In genomic region chr11:117342490-117342889, GRCm38 (mm10) we compare ENCODE assay signal across 6 mouse cellular contexts.
DNase-seq lines count a peak whose midpoint lies in the region; ATAC-seq and TF ChIP-seq lines count a peak whose summit lies in the region.
"Not testable (repeated sequence)": the region's sequence is repeated elsewhere in the genome, so short reads cannot be mapped to it uniquely, and the experiment has no call there.

No protein-coding gene starts in this region.

- TF ChIP-seq RAD21 in CH12.LX (IDR thresholded peaks at IDR 0.05; ENCODE audit: low read depth, low read length): not testable (repeated sequence)

- not testable (repeated sequence) for H3K9me3 ChIP-seq in CH12.LX (replicated peaks; ENCODE audit: low read length); ES-E14 (ENCODE audit: control insufficient read depth, insufficient read depth, low read depth, low read length); forebrain, embryonic 10.5 days; forebrain, embryonic 13.5 days (replicated peaks); hindbrain, embryonic 13.5 days

- 98% methylated on average over 6 of the region's 6 CpGs for WGBS in forebrain, embryonic 10.5 days
- 93% methylated on average over 6 of the region's 6 CpGs for WGBS in forebrain, embryonic 13.5 days
- 97% methylated on average over 6 of the region's 6 CpGs for WGBS in hindbrain, embryonic 13.5 days
- WGBS in liver, adult 2 months: 75% methylated on average over 6 of the region's 6 CpGs

- H3K27ac ChIP-seq in CH12.LX (ENCODE audit: insufficient read depth, low read depth); ES-E14 (ENCODE audit: insufficient read depth, low read depth, low read length, poor library complexity, severe bottlenecking): not testable (repeated sequence)
- H3K27ac ChIP-seq in forebrain, embryonic 10.5 days: peak overlapping the region; percentile 79; the same call in 1 of the 2 replicates
- peak overlapping the region; percentile 90; the same call in 1 of the 2 replicates for H3K27ac ChIP-seq in forebrain, embryonic 13.5 days
- peak overlapping the region; percentile 83; the same call in 1 of the 2 replicates for H3K27ac ChIP-seq in hindbrain, embryonic 13.5 days
- peak overlapping the region; percentile 16; the same call in 1 of the 2 replicates for H3K27ac ChIP-seq in liver, adult 2 months (replicated peaks; ENCODE audit: insufficient read depth, low read depth, low read length)

- in situ Hi-C loops in CH12.LX (cut with MboI; ENCODE audit: low pct_ligation_motif_present, low pct_unique_long_range_greater_than_20kb, low sequenced_read_pairs); ES-E14 (cut with MboI; ENCODE audit: low sequenced_read_pairs in 2 of 2, unreplicated experiment in 2 of 2): not testable (repeated sequence)

- not testable (repeated sequence) for TF ChIP-seq POLR2A in CH12.LX (IDR thresholded peaks at IDR 0.05; ENCODE audit: low read depth, low read length); liver, adult 2 months (IDR thresholded peaks at IDR 0.05; ENCODE audit: extremely low read depth, insufficient read depth, low read length)

- H3K27me3 ChIP-seq in CH12.LX (replicated peaks); forebrain, embryonic 10.5 days (ENCODE audit: poor library complexity, severe bottlenecking); forebrain, embryonic 13.5 days; hindbrain, embryonic 13.5 days; liver, adult 2 months (ENCODE audit: control insufficient read depth, insufficient read depth, low read length): not testable (repeated sequence)

- not testable (repeated sequence) for H3K4me3 ChIP-seq in CH12.LX (replicated peaks in 1 of 3; ENCODE audit: low read depth in 2 of 3, low read length in 2 of 3, poor library complexity in 1 of 3); ES-E14 (ENCODE audit: insufficient read depth in 1 of 2, low read depth in 1 of 2, low read length in 2 of 2, poor library complexity in 1 of 2, severe bottlenecking in 1 of 2); forebrain, embryonic 10.5 days; forebrain, embryonic 13.5 days; hindbrain, embryonic 13.5 days; liver, adult 2 months (ENCODE audit: insufficient read depth, low read depth, low read length)

- H3K4me1 ChIP-seq in CH12.LX (ENCODE audit: control insufficient read depth in 1 of 2, insufficient read depth in 2 of 2): peaks cover 62 to 93% of the 10 kb centered on the region in 2 experiments
- peaks cover 12 to 56% of the 10 kb centered on the region in 2 experiments for H3K4me1 ChIP-seq in ES-E14 (ENCODE audit: control insufficient read depth in 2 of 2, insufficient read depth in 2 of 2, low read length in 2 of 2, poor library complexity in 1 of 2)
- H3K4me1 ChIP-seq in forebrain, embryonic 10.5 days: peaks cover 98% of the 10 kb centered on the region
- H3K4me1 ChIP-seq in forebrain, embryonic 13.5 days: peaks cover 97% of the 10 kb centered on the region
- peaks cover 98% of the 10 kb centered on the region for H3K4me1 ChIP-seq in hindbrain, embryonic 13.5 days (replicated peaks)
- peaks cover 63% of the 10 kb centered on the region for H3K4me1 ChIP-seq in liver, adult 2 months (ENCODE audit: control insufficient read depth, insufficient read depth, low read length)

- not testable (repeated sequence) for TF ChIP-seq EP300 in CH12.LX (IDR thresholded peaks at IDR 0.05; ENCODE audit: low read length)

- not testable (repeated sequence) for H3K9ac ChIP-seq in CH12.LX (ENCODE audit: insufficient read depth, low read depth); ES-E14 (ENCODE audit: insufficient read depth, low read depth, low read length, poor library complexity, severe bottlenecking); forebrain, embryonic 13.5 days; hindbrain, embryonic 13.5 days; liver, adult 2 months (ENCODE audit: low read depth, low read length)

- dilution Hi-C loops in CH12.LX (cut with MboI; ENCODE audit: extremely low pct_ligation_motif_present, extremely low pct_unique_long_range_greater_than_20kb, low sequenced_read_pairs): not testable (repeated sequence)

- peaks cover 52% of the 10 kb centered on the region for H3K79me2 ChIP-seq in CH12.LX (replicated peaks; ENCODE audit: control insufficient read depth, extremely low read depth, insufficient read depth, poor library complexity, severe bottlenecking)
- H3K79me2 ChIP-seq in liver, adult 2 months (ENCODE audit: control insufficient read depth, insufficient read depth, low read length): peaks cover 79% of the 10 kb centered on the region

- not testable (repeated sequence) for TF ChIP-seq CTCF in CH12.LX (conservative IDR thresholded peaks at IDR 0.05 in 1 of 2, IDR thresholded peaks at IDR 0.05 in 1 of 2; ENCODE audit: low read depth in 2 of 2, low read length in 2 of 2); liver, adult 2 months (IDR thresholded peaks at IDR 0.05; ENCODE audit: low read depth, low read length)

- peaks cover 13 to 60% of the 10 kb centered on the region in 2 experiments for H3K36me3 ChIP-seq in CH12.LX (replicated peaks in 1 of 2; ENCODE audit: control insufficient read depth in 1 of 2, insufficient read depth in 1 of 2, low read length in 1 of 2)
- H3K36me3 ChIP-seq in ES-E14 (ENCODE audit: control insufficient read depth, insufficient read depth, low read length, poor library complexity, severe bottlenecking); forebrain, embryonic 13.5 days (ENCODE audit: poor library complexity, severe bottlenecking); hindbrain, embryonic 13.5 days; liver, adult 2 months (ENCODE audit: control insufficient read depth, insufficient read depth, low read length): not testable (repeated sequence)
- H3K36me3 ChIP-seq in forebrain, embryonic 10.5 days (replicated peaks): peaks cover 34% of the 10 kb centered on the region

- H3K4me2 ChIP-seq in CH12.LX (ENCODE audit: insufficient read depth, low read depth, poor library complexity, severe bottlenecking); forebrain, embryonic 13.5 days; hindbrain, embryonic 13.5 days: not testable (repeated sequence)

- ATAC-seq in forebrain, embryonic 13.5 days; hindbrain, embryonic 13.5 days (ENCODE audit: low FRiP score): not testable (repeated sequence)

- not testable (repeated sequence) for DNase-seq in CH12.LX (ENCODE audit: extremely low read depth); ES-E14 (ENCODE audit: low read depth, low spot score); forebrain, embryonic 10.5 days (ENCODE audit: extremely low spot score, low spot score); liver, adult 2 months (ENCODE audit: extremely low read depth, low read depth, low spot score)

TF ChIP-seq in CH12.LX, 34 proteins besides CTCF, POLR2A, EP300 and RAD21:
- peak; percentile 52 for TF ChIP-seq ZNF384 (IDR thresholded peaks at IDR 0.05; ENCODE audit: low read depth, low read length)

TF ChIP-seq in ES-E14, 5 proteins besides CTCF, POLR2A, EP300 and RAD21:
- TF ChIP-seq ZNF384 (IDR thresholded peaks at IDR 0.05; ENCODE audit: low read depth, low read length): peak; percentile 69
